ENCODE assay signal across 23 mouse cellular contexts in the genomic region with DNA sequence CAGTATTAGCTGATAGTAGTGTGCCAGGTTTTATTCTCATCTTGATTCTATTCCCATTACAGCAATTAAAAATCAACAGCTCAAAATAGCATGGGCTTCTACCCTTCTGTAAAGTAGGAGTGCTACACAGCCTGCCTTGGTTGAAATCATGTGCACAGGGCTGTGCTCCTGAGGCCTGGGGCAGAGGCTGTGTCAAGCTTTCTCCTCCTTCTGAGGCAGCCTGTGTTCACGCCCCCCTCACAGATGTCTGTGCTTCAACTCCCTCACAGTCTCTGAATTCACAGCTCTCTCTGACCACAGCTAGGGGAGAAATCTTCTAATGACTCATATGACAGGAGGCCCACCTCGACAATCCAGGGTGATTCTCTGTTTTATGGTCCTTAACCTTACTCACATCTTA.
DNase-seq lines count a peak whose midpoint lies in the region; ATAC-seq and TF ChIP-seq lines count a peak whose summit lies in the region.
"Had no signal": no experiment of that assay in that cellular context is flagged by ENCODE, and none has a peak within 500 bp of the region (broad histone marks: within the 10 kb centered on the region; RNA-seq: fewer than 3 reads in every experiment).

No protein-coding gene starts in this region.

- peak overlapping the region; percentile 34; the same call in 1 of the 2 replicates for H3K27ac ChIP-seq in forebrain, embryonic 15.5 days (replicated peaks)
- no peak overlapping the region for H3K27ac ChIP-seq in forebrain, embryonic 13.5 days
- H3K27ac ChIP-seq in layer of hippocampus, adult 2 months, result peak overlapping the region; percentile 77
- H3K27ac ChIP-seq in left cerebral cortex, adult 2 months, result peak overlapping the region; percentile 57; the same call in 1 of the 2 replicates
- H3K27ac ChIP-seq: forebrain, embryonic 10.5 days; gastrocnemius, adult 2 months; hindbrain, embryonic 10.5 days; hindbrain, embryonic 13.5 days had no signal

- H3K9me3 ChIP-seq in forebrain, embryonic 15.5 days, result no peaks in the 10 kb centered on the region
- H3K9me3 ChIP-seq in forebrain, embryonic 13.5 days (replicated peaks), result no peaks in the 10 kb centered on the region
- H3K9me3 ChIP-seq: forebrain, embryonic 10.5 days; hindbrain, embryonic 10.5 days; hindbrain, embryonic 13.5 days had no signal

- H3K9ac ChIP-seq in forebrain, embryonic 15.5 days (replicated peaks), result no peak overlapping the region; the same call in 1 of the 2 replicates
- no peak overlapping the region for H3K9ac ChIP-seq in forebrain, embryonic 13.5 days
- H3K9ac ChIP-seq: hindbrain, embryonic 13.5 days had no signal

- DNase-seq in layer of hippocampus, adult 2 months (ENCODE audit: low spot score in 2 of 2), result no peak
- DNase-seq in layer of hippocampus, adult 9-10 months (ENCODE audit: low spot score), result no peak
- DNase-seq in left cerebral cortex, adult 2 months (ENCODE audit: extremely low spot score in 1 of 2, low spot score in 2 of 2), result no peak
- no peak for DNase-seq in left cerebral cortex, postnatal 25 days (ENCODE audit: low spot score in 2 of 2)
- peak; percentile 37 for DNase-seq in right cerebral cortex, adult 18-20 months
- DNase-seq in right cerebral cortex, postnatal 36 days (ENCODE audit: low spot score in 2 of 2), result no peak
- DNase-seq: adrenal gland, adult 8-10 months; adrenal gland, postnatal 25 days; cerebellum, adult 18-20 months; cerebellum, adult 9-10 months; cerebellum, postnatal 14 days; gastrocnemius, adult 2 months; gastrocnemius, postnatal 14 days; heart, postnatal 36 days had no signal

- no peaks in the 10 kb centered on the region for H3K27me3 ChIP-seq in forebrain, embryonic 15.5 days
- no peaks in the 10 kb centered on the region for H3K27me3 ChIP-seq in forebrain, embryonic 13.5 days
- H3K27me3 ChIP-seq: hindbrain, embryonic 13.5 days had no signal

- no peak for TF ChIP-seq CTCF in layer of hippocampus, adult 2 months (conservative IDR thresholded peaks at IDR 0.05)
- no peak for TF ChIP-seq CTCF in left cerebral cortex, adult 2 months (IDR thresholded peaks at IDR 0.05)

- peaks cover 4% of the 10 kb centered on the region; the same call in 1 of the 2 replicates for H3K36me3 ChIP-seq in forebrain, embryonic 15.5 days
- peaks cover 4% of the 10 kb centered on the region; the same call in 1 of the 2 replicates for H3K36me3 ChIP-seq in forebrain, embryonic 13.5 days (ENCODE audit: poor library complexity, severe bottlenecking)
- H3K36me3 ChIP-seq: forebrain, embryonic 10.5 days had no signal

- ATAC-seq in forebrain, embryonic 15.5 days (replicated peaks), result no peak
- ATAC-seq in forebrain, embryonic 13.5 days, result no peak
- ATAC-seq: activated CD4-positive, CD25-positive, alpha-beta regulatory T cell, adult 4 months; forebrain, embryonic 14.5 days; hindbrain, embryonic 16.5 days had no signal

- H3K4me1 ChIP-seq in forebrain, embryonic 15.5 days, result peaks cover 11% of the 10 kb centered on the region
- H3K4me1 ChIP-seq in forebrain, embryonic 13.5 days, result peaks cover 13% of the 10 kb centered on the region

- H3K4me3 ChIP-seq in forebrain, embryonic 15.5 days, result no peak overlapping the region
- H3K4me3 ChIP-seq in forebrain, embryonic 13.5 days, result no peak overlapping the region
- no peak overlapping the region for H3K4me3 ChIP-seq in layer of hippocampus, adult 2 months
- H3K4me3 ChIP-seq in left cerebral cortex, adult 2 months, result no peak overlapping the region
- H3K4me3 ChIP-seq: forebrain, embryonic 10.5 days; gastrocnemius, adult 2 months; hindbrain, embryonic 10.5 days; hindbrain, embryonic 13.5 days had no signal

- 84% methylated on average over 2 of the region's 2 CpGs for WGBS in forebrain, embryonic 15.5 days
- 90% methylated on average over 2 of the region's 2 CpGs for WGBS in forebrain, embryonic 13.5 days

- no peak overlapping the region for H3K4me2 ChIP-seq in forebrain, embryonic 15.5 days (replicated peaks)
- H3K4me2 ChIP-seq in forebrain, embryonic 13.5 days, result no peak overlapping the region
- H3K4me2 ChIP-seq: heart, embryonic 11.5 days; hindbrain, embryonic 13.5 days had no signal

- intact Hi-C loops in left cerebral cortex, adult 2 months (cut with DNase I), result no loop called here
- intact Hi-C loops in left cerebral cortex, postnatal 25 days (cut with DNase I), result no loop called here
